In genomic region chr2:169699141-169699540, GRCm38 (mm10) we compare ENCODE assay signal across 19 mouse cellular contexts.
A peak's percentile ranks its signal among the peaks of the same experiment; 100 is the strongest.
DNase-seq lines count a peak whose midpoint lies in the region; ATAC-seq and TF ChIP-seq lines count a peak whose summit lies in the region.
"Had no signal": no experiment of that assay in that cellular context is flagged by ENCODE, and none has a peak within 500 bp of the region (broad histone marks: within the 10 kb centered on the region; RNA-seq: fewer than 3 reads in every experiment).

No protein-coding gene starts in this region.

- no peaks in the 10 kb centered on the region for H3K9me3 ChIP-seq in heart, embryonic 12.5 days (replicated peaks)
- H3K9me3 ChIP-seq in liver, embryonic 12.5 days (replicated peaks): no peaks in the 10 kb centered on the region
- no peaks in the 10 kb centered on the region for H3K9me3 ChIP-seq in liver, embryonic 11.5 days (ENCODE audit: control insufficient read depth, low read length)
- H3K9me3 ChIP-seq in liver, postnatal 0 days (ENCODE audit: low read length): no peaks in the 10 kb centered on the region
- no peaks in the 10 kb centered on the region for H3K9me3 ChIP-seq in stomach, embryonic 14.5 days (ENCODE audit: control insufficient read depth, low read depth, low read length)
- H3K9me3 ChIP-seq: forebrain, embryonic 12.5 days; hindbrain, embryonic 12.5 days; limb, embryonic 12.5 days; neural tube, embryonic 15.5 days; stomach, embryonic 15.5 days had no signal

- intact Hi-C loops in heart, postnatal 36 days (cut with DNase I): no loop called here

- TF ChIP-seq EP300 in liver, postnatal 0 days (IDR thresholded peaks at IDR 0.05; ENCODE audit: low read depth): no peak

- no peak overlapping the region for H3K9ac ChIP-seq in heart, embryonic 12.5 days
- no peak overlapping the region for H3K9ac ChIP-seq in liver, embryonic 12.5 days
- H3K9ac ChIP-seq in liver, embryonic 11.5 days (ENCODE audit: low read depth, low read length): no peak overlapping the region
- no peak overlapping the region for H3K9ac ChIP-seq in liver, postnatal 0 days (replicated peaks)
- no peak overlapping the region for H3K9ac ChIP-seq in stomach, embryonic 14.5 days (replicated peaks; ENCODE audit: low read depth, low read length)
- H3K9ac ChIP-seq: forebrain, embryonic 12.5 days; hindbrain, embryonic 12.5 days; limb, embryonic 12.5 days; neural tube, embryonic 15.5 days; stomach, embryonic 15.5 days had no signal

- no peaks in the 10 kb centered on the region for H3K36me3 ChIP-seq in heart, embryonic 12.5 days
- H3K36me3 ChIP-seq in liver, embryonic 12.5 days: no peaks in the 10 kb centered on the region
- no peaks in the 10 kb centered on the region for H3K36me3 ChIP-seq in liver, embryonic 11.5 days (ENCODE audit: control insufficient read depth, insufficient read depth, low read length)
- no peaks in the 10 kb centered on the region for H3K36me3 ChIP-seq in liver, postnatal 0 days (replicated peaks; ENCODE audit: insufficient read depth, low read length)
- H3K36me3 ChIP-seq in stomach, embryonic 14.5 days (ENCODE audit: control insufficient read depth, insufficient read depth, low read length): no peaks in the 10 kb centered on the region
- H3K36me3 ChIP-seq: forebrain, embryonic 12.5 days; hindbrain, embryonic 12.5 days; limb, embryonic 12.5 days; neural tube, embryonic 15.5 days; stomach, embryonic 15.5 days had no signal

- no peak overlapping the region for H3K4me3 ChIP-seq in heart, embryonic 12.5 days
- no peak overlapping the region for H3K4me3 ChIP-seq in liver, embryonic 12.5 days
- H3K4me3 ChIP-seq in liver, embryonic 11.5 days (ENCODE audit: low read depth, low read length): no peak overlapping the region
- no peak overlapping the region for H3K4me3 ChIP-seq in liver, postnatal 0 days (ENCODE audit: low read depth, low read length)
- H3K4me3 ChIP-seq in stomach, embryonic 14.5 days (ENCODE audit: low read depth, low read length): no peak overlapping the region
- H3K4me3 ChIP-seq in layer of hippocampus, adult 2 months: no peak overlapping the region
- H3K4me3 ChIP-seq: forebrain, embryonic 12.5 days; hindbrain, embryonic 12.5 days; limb, embryonic 12.5 days; neural tube, embryonic 15.5 days; stomach, embryonic 15.5 days had no signal

- H3K4me2 ChIP-seq in heart, embryonic 12.5 days: no peak overlapping the region
- no peak overlapping the region for H3K4me2 ChIP-seq in liver, embryonic 12.5 days
- H3K4me2 ChIP-seq in liver, embryonic 11.5 days: no peak overlapping the region
- H3K4me2 ChIP-seq in liver, postnatal 0 days (ENCODE audit: low read depth, low read length): no peak overlapping the region
- H3K4me2 ChIP-seq in stomach, embryonic 14.5 days (replicated peaks; ENCODE audit: low read depth, low read length): no peak overlapping the region
- H3K4me2 ChIP-seq: forebrain, embryonic 12.5 days; hindbrain, embryonic 12.5 days; limb, embryonic 12.5 days; neural tube, embryonic 15.5 days; stomach, embryonic 15.5 days had no signal

- 77% methylated on average over 5 of the region's 5 CpGs for WGBS in heart, embryonic 12.5 days
- WGBS in liver, embryonic 12.5 days (ENCODE audit: insufficient replicate concordance): 63% methylated on average over 5 of the region's 5 CpGs
- 86% methylated on average over 5 of the region's 5 CpGs for WGBS in liver, embryonic 11.5 days
- 81% methylated on average over 5 of the region's 5 CpGs for WGBS in liver, postnatal 0 days (ENCODE audit: insufficient replicate concordance)
- 77% methylated on average over 5 of the region's 5 CpGs for WGBS in stomach, embryonic 14.5 days

- no peak for DNase-seq in heart, postnatal 36 days
- no peak for DNase-seq in liver, embryonic 11.5 days (ENCODE audit: low spot score)
- no peak for DNase-seq in liver, postnatal 0 days
- DNase-seq in layer of hippocampus, adult 2 months (ENCODE audit: low spot score in 2 of 2): no peak
- DNase-seq: B cell, adult 2 months; cerebellum, adult 11-12 months; cerebellum, postnatal 36 days; right cerebral cortex, postnatal 14 days had no signal

- peak overlapping the region; percentile 81 for H3K27ac ChIP-seq in heart, embryonic 12.5 days (ENCODE audit: poor library complexity, severe bottlenecking)
- 0 out of 2 replicates have a peak overlapping the region, but pooled peaks have one; percentile 33 for H3K27ac ChIP-seq in liver, embryonic 12.5 days
- H3K27ac ChIP-seq in liver, embryonic 11.5 days (ENCODE audit: low read depth, low read length): no peak overlapping the region; the same call in 1 of the 2 replicates
- peak overlapping the region; percentile 55; the same call in 1 of the 2 replicates for H3K27ac ChIP-seq in liver, postnatal 0 days (ENCODE audit: low read depth)
- peak overlapping the region; percentile 62; the same call in 1 of the 2 replicates for H3K27ac ChIP-seq in stomach, embryonic 14.5 days (ENCODE audit: low read length)
- H3K27ac ChIP-seq in layer of hippocampus, adult 2 months: no peak overlapping the region
- H3K27ac ChIP-seq: forebrain, embryonic 12.5 days; hindbrain, embryonic 12.5 days; limb, embryonic 12.5 days; neural tube, embryonic 15.5 days had no signal

- H3K27me3 ChIP-seq in heart, embryonic 12.5 days (replicated peaks): 0 out of 2 replicates have a peak, but pooled peaks cover 4% of the 10 kb centered on the region
- no peaks in the 10 kb centered on the region for H3K27me3 ChIP-seq in liver, embryonic 12.5 days (replicated peaks)
- H3K27me3 ChIP-seq in liver, embryonic 11.5 days (replicated peaks; ENCODE audit: control insufficient read depth, insufficient read depth, low read length): no peaks in the 10 kb centered on the region
- no peaks in the 10 kb centered on the region for H3K27me3 ChIP-seq in liver, postnatal 0 days (ENCODE audit: insufficient read depth, low read length)
- H3K27me3 ChIP-seq in stomach, embryonic 14.5 days (ENCODE audit: control insufficient read depth, insufficient read depth, low read length): no peaks in the 10 kb centered on the region
- H3K27me3 ChIP-seq: forebrain, embryonic 12.5 days; hindbrain, embryonic 12.5 days; limb, embryonic 12.5 days; megakaryocyte, embryonic 14.5 days; neural tube, embryonic 15.5 days; stomach, embryonic 15.5 days had no signal

- peaks cover 49% of the 10 kb centered on the region for H3K4me1 ChIP-seq in heart, embryonic 12.5 days (replicated peaks)
- peaks cover 21% of the 10 kb centered on the region for H3K4me1 ChIP-seq in liver, embryonic 12.5 days
- no peaks in the 10 kb centered on the region; the same call in 1 of the 2 replicates for H3K4me1 ChIP-seq in liver, embryonic 11.5 days (replicated peaks; ENCODE audit: control insufficient read depth, insufficient read depth, low read length)
- peaks cover 21% of the 10 kb centered on the region for H3K4me1 ChIP-seq in liver, postnatal 0 days (ENCODE audit: insufficient read depth)
- peaks cover 41% of the 10 kb centered on the region for H3K4me1 ChIP-seq in stomach, embryonic 14.5 days (ENCODE audit: control insufficient read depth, insufficient read depth, low read length)
- H3K4me1 ChIP-seq: megakaryocyte, embryonic 14.5 days had no signal

- no peak for ATAC-seq in heart, embryonic 12.5 days (ENCODE audit: insufficient number of reproducible peaks, low FRiP score)
- no peak for ATAC-seq in liver, embryonic 12.5 days
- no peak for ATAC-seq in liver, embryonic 11.5 days (replicated peaks; ENCODE audit: low FRiP score)
- no peak for ATAC-seq in liver, postnatal 0 days
- ATAC-seq in stomach, embryonic 14.5 days (ENCODE audit: insufficient number of reproducible peaks, insufficient read depth, low FRiP score, low read depth): no peak
- ATAC-seq: inflammation-experienced regulatory T-cells, adult 6 months; midbrain, embryonic 16.5 days had no signal

- no peak for TF ChIP-seq CTCF in liver, postnatal 0 days (IDR thresholded peaks at IDR 0.05; ENCODE audit: low read depth)
- TF ChIP-seq CTCF in layer of hippocampus, adult 2 months (conservative IDR thresholded peaks at IDR 0.05): no peak

Comparison
In these comparisons a context has a peak if more than half of its experiments do, and no peak if none do; other contexts are left out.
1. H3K27ac ChIP-seq: peak in heart, embryonic 12.5 days (single experiment), liver, embryonic 12.5 days (single experiment), liver, postnatal 0 days (single experiment) and stomach, embryonic 14.5 days (single experiment); none in liver, embryonic 11.5 days (single experiment) and layer of hippocampus, adult 2 months (single experiment).